Mouse (Mus musculus) embryonic fibroblast, embryonic 13.5 days (primary cell): ENCODE data around the gene Ppp2ca.

Source experiments
- CTCF ChIP-seq: IDR thresholded peaks from 2 replicates; pipeline ENCODE4 v1.5.1; 2011; ENCODE audit warnings: mild to moderate bottlenecking, control low read depth, low read length, moderate library complexity, borderline replicate concordance; ENCODE audit not compliant: insufficient read depth
- POLR2A ChIP-seq: IDR thresholded peaks from 2 replicates; pipeline ENCODE4 v1.6.1; 2011; ENCODE audit warnings: low read depth, mild to moderate bottlenecking, control low read depth, low read length, moderate library complexity

DNA sequence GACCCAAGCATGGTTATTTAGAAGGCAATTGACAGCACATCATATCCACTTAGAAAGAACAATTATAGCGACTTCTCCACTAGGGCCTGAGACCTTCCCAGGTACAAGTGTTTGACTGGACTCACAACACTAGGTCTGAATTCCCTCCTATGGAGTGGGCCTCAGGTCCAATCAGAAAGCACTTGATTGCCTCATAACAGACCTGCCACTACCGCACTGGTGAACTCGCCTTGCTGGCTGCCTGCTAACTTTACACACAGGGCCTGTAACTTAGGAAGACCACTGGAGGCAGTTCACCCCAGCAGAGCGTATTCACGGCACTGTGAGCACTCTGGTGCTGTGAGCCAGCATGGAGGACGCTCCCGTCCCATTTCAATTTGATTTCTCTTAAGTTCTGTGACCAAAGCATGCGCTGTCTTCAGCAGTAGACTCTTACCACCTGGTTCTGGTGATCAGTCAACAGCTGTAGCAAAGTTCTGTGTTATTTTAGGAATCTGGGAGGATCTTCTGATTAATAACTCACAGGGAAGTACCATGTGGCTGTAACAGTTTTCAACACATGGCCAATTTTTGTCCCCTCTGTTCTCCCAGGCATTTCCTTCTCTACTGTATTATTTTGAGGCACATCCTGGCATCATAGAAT lies 24.8 kb upstream of the Ppp2ca start:
- TF ChIP-seq POLR2A = no peak
- no peak for TF ChIP-seq CTCF
